Mouse (Mus musculus) stomach, embryonic 15.5 days (tissue): ENCODE measurements around the gene Acsf2. TPM values are rescaled to one million over a fixed set of nuclear protein-coding genes. Genes with fewer than 3 reads are reported as not detected.

Experiments
- ATAC-seq: fragments of 200-750 bp; cut with Nextera tagmentation; 2 replicates; pipeline ENCODE4 v1.8.0; 2017; ENCODE audit warnings: low read depth, moderate number of reproducible peaks, moderate TSS enrichment; ENCODE audit not compliant: insufficient read depth, low FRiP score
- H3K27ac ChIP-seq: fragments of 300-500 bp; sonication (generic); 2 replicates; pipeline ENCODE4 v1.5.1; 2015; ENCODE audit warnings: mild to moderate bottlenecking, inconsistent platforms
- H3K27me3 ChIP-seq: fragments of 300-500 bp; sonication (generic); replicated peaks from 2 replicates; pipeline ENCODE4 v1.6.1; 2015; ENCODE audit warnings: inconsistent platforms
- H3K36me3 ChIP-seq: fragments of 300-500 bp; sonication (generic); 2 replicates; pipeline ENCODE4 v1.6.1; 2015; ENCODE audit warnings: inconsistent platforms
- H3K4me1 ChIP-seq: fragments of 300-500 bp; sonication (generic); 2 replicates; pipeline ENCODE4 v1.6.1; 2015; ENCODE audit warnings: inconsistent platforms
- H3K4me2 ChIP-seq: fragments of 300-500 bp; sonication (generic); 2 replicates; pipeline ENCODE4 v1.6.1; 2015; ENCODE audit warnings: mild to moderate bottlenecking, inconsistent platforms
- H3K4me3 ChIP-seq: fragments of 300-500 bp; sonication (generic); replicated peaks from 2 replicates; pipeline ENCODE4 v1.5.1; 2015; ENCODE audit warnings: inconsistent platforms
- H3K9ac ChIP-seq: fragments of 300-500 bp; sonication (generic); 2 replicates; pipeline ENCODE4 v1.6.1; 2015; ENCODE audit warnings: inconsistent platforms
- H3K9me3 ChIP-seq: fragments of 300-500 bp; sonication (generic); 2 replicates; pipeline ENCODE4 v1.6.1; 2016; ENCODE audit warnings: inconsistent platforms
- WGBS: fragments of 180-500 bp; shearing (Covaris S2); methylation state at CpG from one replicate; pipeline ENCODE4 v1.1.7; 2015; 5-methylcytosine and 5-hydroxymethylcytosine counted together
- polyA plus RNA-seq: library from polyadenylated mRNA; unstranded; fragments of >200 nt; fragmentation: Nextera tagmentation; extraction: Ambion mirVana; gene quantifications from 2 replicates; pipeline ENCODE4 v1.2.1, GENCODE M21; 2015

The Acsf2 gene
- polyA plus RNA-seq, 1 experiment from 2014 or later: 4.4 TPM

- Histone ChIP-seq H3K4me1 (peaks cover 3% of the 10 kb centered on the region), H3K4me3 (peak overlapping the region; percentile 9; the same call in 1 of the 2 replicates), H3K36me3 (peaks cover 3% of the 10 kb centered on the region; the same call in 1 of the 2 replicates), H3K27ac (peak overlapping the region; percentile 55; the same call in 1 of the 2 replicates), H3K27me3 (0 out of 2 replicates have a peak, but pooled peaks cover 6% of the 10 kb centered on the region), H3K9ac (no peak overlapping the region), H3K9me3 (no peaks in the 10 kb centered on the region), H3K4me2 (peak overlapping the region; percentile 44)
- 0 out of 2 replicates have a peak, but pooled peaks have one; percentile 1 for ATAC-seq
- 54% methylated on average over 5 of the region's 5 CpGs for WGBS
Measured at GRCm38 (mm10) chr11:94563821-94564220, 37.9 kb downstream of the Acsf2 start.

- WGBS: 94% methylated on average over 5 of the region's 5 CpGs
- Histone ChIP-seq H3K27ac (no peak overlapping the region), H3K9ac (no peak overlapping the region), H3K4me2 (no peak overlapping the region), H3K4me1 (peaks cover 3% of the 10 kb centered on the region), H3K27me3 (0 out of 2 replicates have a peak, but pooled peaks cover 6% of the 10 kb centered on the region), H3K9me3 (no peaks in the 10 kb centered on the region), H3K4me3 (no peak overlapping the region), H3K36me3 (peaks cover 4% of the 10 kb centered on the region; the same call in 1 of the 2 replicates)
- no peak for ATAC-seq
Measured at GRCm38 (mm10) chr11:94563383-94563782, 38.3 kb downstream of the Acsf2 start.

GRCm38 (mm10) chr11:94558226-94558625, 43.4 kb downstream of the Acsf2 start:
- peak; percentile 14; the same call in 1 of the 2 replicates for ATAC-seq
- no peak overlapping the region for H3K27ac ChIP-seq
- no peaks in the 10 kb centered on the region for H3K9me3 ChIP-seq
- no peak overlapping the region for H3K9ac ChIP-seq
- H3K27me3 ChIP-seq: no peaks in the 10 kb centered on the region
- peaks cover 4% of the 10 kb centered on the region; the same call in 1 of the 2 replicates for H3K36me3 ChIP-seq
- H3K4me3 ChIP-seq: no peak overlapping the region
- H3K4me2 ChIP-seq: no peak overlapping the region
- WGBS: 65% methylated on average over 3 of the region's 3 CpGs
- H3K4me1 ChIP-seq: no peaks in the 10 kb centered on the region

- no peaks in the 10 kb centered on the region for H3K36me3 ChIP-seq
- H3K4me3 ChIP-seq: no peak overlapping the region
- no peaks in the 10 kb centered on the region for H3K9me3 ChIP-seq
- H3K4me1 ChIP-seq: peaks cover 10% of the 10 kb centered on the region
- no peak overlapping the region for H3K9ac ChIP-seq
- 74% methylated on average over 5 of the region's 5 CpGs for WGBS
- H3K4me2 ChIP-seq: no peak overlapping the region
- H3K27ac ChIP-seq: no peak overlapping the region
- no peak for ATAC-seq
- H3K27me3 ChIP-seq: no peaks in the 10 kb centered on the region
Measured at GRCm38 (mm10) chr11:94550442-94550744, 51.3 kb downstream of the Acsf2 start.

- Histone ChIP-seq H3K27ac (peak overlapping the region; percentile 90), H3K4me1 (peaks cover 10% of the 10 kb centered on the region), H3K4me3 (no peak overlapping the region), H3K4me2 (peak overlapping the region; percentile 95; the same call in 1 of the 2 replicates), H3K9ac (no peak overlapping the region), H3K27me3 (no peaks in the 10 kb centered on the region), H3K9me3 (no peaks in the 10 kb centered on the region), H3K36me3 (no peaks in the 10 kb centered on the region)
- ATAC-seq: no peak
- WGBS: 52% methylated on average over 10 of the region's 10 CpGs
Measured at GRCm38 (mm10) chr11:94549691-94550441, 51.8 kb downstream of the Acsf2 start.

GRCm38 (mm10) chr11:94548888-94549690, 52.6 kb downstream of the Acsf2 start, which contains the start of gene Rsad1:
Rsad1 (minus strand) TSS chr11:94549255.
- H3K4me2 ChIP-seq: peak within 1 kb of the TSS; percentile 95
- no peaks in the 10 kb centered on the region for H3K27me3 ChIP-seq
- no peaks in the 10 kb centered on the region for H3K9me3 ChIP-seq
- peak; percentile 84 for ATAC-seq
- peaks cover 10% of the 10 kb centered on the region for H3K4me1 ChIP-seq
- no peaks in the 10 kb centered on the region for H3K36me3 ChIP-seq
- peak within 1 kb of the TSS; percentile 75 for H3K4me3 ChIP-seq
- H3K27ac ChIP-seq: peak within 1 kb of the TSS; percentile 90
- 3% methylated on average over 49 of the region's 49 CpGs for WGBS
- H3K9ac ChIP-seq: peak within 1 kb of the TSS; percentile 66

GRCm38 (mm10) chr11:94548041-94548784, 53.5 kb downstream of the Acsf2 start:
- ATAC-seq: peak; percentile 13; the same call in 1 of the 2 replicates
- H3K4me3 ChIP-seq: peak overlapping the region; percentile 75
- peaks cover 10% of the 10 kb centered on the region for H3K4me1 ChIP-seq
- H3K4me2 ChIP-seq: peak overlapping the region; percentile 95
- H3K27ac ChIP-seq: no peak overlapping the region
- no peaks in the 10 kb centered on the region for H3K36me3 ChIP-seq
- 11% methylated on average over 24 of the region's 24 CpGs for WGBS
- H3K9ac ChIP-seq: peak overlapping the region; percentile 66; the same call in 1 of the 2 replicates
- H3K9me3 ChIP-seq: no peaks in the 10 kb centered on the region
- no peaks in the 10 kb centered on the region for H3K27me3 ChIP-seq

- H3K27ac ChIP-seq: no peak overlapping the region
- ATAC-seq: no peak
- H3K4me2 ChIP-seq: no peak overlapping the region
- H3K9ac ChIP-seq: no peak overlapping the region
- no peaks in the 10 kb centered on the region for H3K27me3 ChIP-seq
- peaks cover 10% of the 10 kb centered on the region for H3K4me1 ChIP-seq
- no peaks in the 10 kb centered on the region for H3K9me3 ChIP-seq
- H3K4me3 ChIP-seq: no peak overlapping the region
- no peaks in the 10 kb centered on the region for H3K36me3 ChIP-seq
- 90% methylated on average over 6 of the region's 6 CpGs for WGBS
Measured at GRCm38 (mm10) chr11:94547271-94547670, 54.4 kb downstream of the Acsf2 start.

- Histone ChIP-seq H3K4me2 (no peak overlapping the region), H3K9ac (no peak overlapping the region), H3K27me3 (no peaks in the 10 kb centered on the region), H3K4me1 (peaks cover 10% of the 10 kb centered on the region), H3K36me3 (no peaks in the 10 kb centered on the region), H3K27ac (no peak overlapping the region), H3K9me3 (no peaks in the 10 kb centered on the region), H3K4me3 (no peak overlapping the region)
- no peak for ATAC-seq
- 94% methylated on average over 5 of the region's 5 CpGs for WGBS
Measured at GRCm38 (mm10) chr11:94546381-94546780, 55.3 kb downstream of the Acsf2 start.

GRCm38 (mm10) chr11:94544422-94544821, 57.2 kb downstream of the Acsf2 start:
- Histone ChIP-seq H3K4me1 (peaks cover 8% of the 10 kb centered on the region), H3K27ac (no peak overlapping the region), H3K9me3 (no peaks in the 10 kb centered on the region), H3K4me3 (no peak overlapping the region), H3K36me3 (no peaks in the 10 kb centered on the region), H3K9ac (no peak overlapping the region), H3K27me3 (no peaks in the 10 kb centered on the region), H3K4me2 (peak overlapping the region; percentile 22)
- 56% methylated on average over 18 of the region's 18 CpGs for WGBS
- no peak for ATAC-seq

- Histone ChIP-seq H3K4me3 (no peak overlapping the region), H3K36me3 (no peaks in the 10 kb centered on the region), H3K4me1 (peaks cover 5% of the 10 kb centered on the region), H3K27ac (no peak overlapping the region), H3K27me3 (no peaks in the 10 kb centered on the region), H3K9ac (no peak overlapping the region), H3K4me2 (peak overlapping the region; percentile 22), H3K9me3 (no peaks in the 10 kb centered on the region)
- ATAC-seq: no peak
- 28% methylated on average over 9 of the region's 9 CpGs for WGBS
Measured at GRCm38 (mm10) chr11:94543932-94544331, 57.7 kb downstream of the Acsf2 start.
